Mouse (Mus musculus): ENCODE data around the gene Exoc4.

GRCm38 (mm10) chr6:33976576-33976975, 727.7 kb downstream of the Exoc4 start:
- no peak for TF ChIP-seq CTCF (conservative IDR thresholded peaks at IDR 0.05 in 1 of 2, IDR thresholded peaks at IDR 0.05 in 1 of 2; ENCODE audit: low read depth in 2 of 2, low read length in 2 of 2)
- TF ChIP-seq ZNF384 (IDR thresholded peaks at IDR 0.05; ENCODE audit: low read depth, low read length) = no peak
- no peak for TF ChIP-seq ZC3H11A (IDR thresholded peaks at IDR 0.05; ENCODE audit: low read depth, low read length)
- TF ChIP-seq USF2 (conservative IDR thresholded peaks at IDR 0.05; ENCODE audit: low read depth, low read length) = no peak
- TF ChIP-seq EP300 (IDR thresholded peaks at IDR 0.05; ENCODE audit: low read length) = no peak
- TF ChIP-seq POLR2A (IDR thresholded peaks at IDR 0.05; ENCODE audit: low read depth, low read length) = no peak
- TF ChIP-seq MYC (IDR thresholded peaks at IDR 0.05; ENCODE audit: low read depth, low read length) = no peak
- no peak for TF ChIP-seq MAX (IDR thresholded peaks at IDR 0.05; ENCODE audit: low read length)
- no peak for TF ChIP-seq JUN (IDR thresholded peaks at IDR 0.05; ENCODE audit: insufficient read depth, low read depth, low read length)
- no peak for TF ChIP-seq NRF1 (IDR thresholded peaks at IDR 0.05; ENCODE audit: low read depth, low read length)
- no peak for TF ChIP-seq USF1 (IDR thresholded peaks at IDR 0.05; ENCODE audit: low read depth, low read length)
